Mouse (Mus musculus): ENCODE results near the gene Mettl25.

DNA sequence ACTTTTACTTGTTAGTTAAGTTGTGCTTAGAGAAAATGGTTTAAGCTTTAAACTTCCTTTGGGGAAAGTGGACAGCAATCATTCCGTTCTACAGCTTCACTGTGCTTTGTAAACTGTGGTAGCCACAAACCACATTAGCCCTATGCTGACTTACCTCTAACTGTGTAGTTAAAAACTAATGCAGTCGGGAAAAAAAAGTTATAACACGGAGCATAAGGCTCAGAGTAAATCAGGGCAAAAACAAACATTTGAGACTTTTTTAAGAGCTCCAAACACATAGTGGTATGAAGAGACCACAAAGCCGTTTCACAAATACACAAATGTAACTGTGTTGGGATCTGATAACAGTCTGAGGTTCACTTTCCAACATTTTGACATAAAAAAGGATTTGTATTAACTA, 126.8 kb downstream of the Mettl25 start:
- no peak for TF ChIP-seq POLR2AphosphoS2 (IDR thresholded peaks at IDR 0.05; ENCODE audit: insufficient read length, low read depth)
- no peak for TF ChIP-seq TCF12 (IDR thresholded peaks at IDR 0.05; ENCODE audit: insufficient read depth, poor library complexity, severe bottlenecking)
- no peak for TF ChIP-seq POLR2A (IDR thresholded peaks at IDR 0.05; ENCODE audit: insufficient read length, low read depth)
- TF ChIP-seq USF1 (IDR thresholded peaks at IDR 0.05; ENCODE audit: low read depth): no peak
- TF ChIP-seq MYOG (IDR thresholded peaks at IDR 0.05; ENCODE audit: control insufficient read depth in 1 of 3, insufficient read depth in 1 of 3, insufficient read length in 2 of 3, low read depth in 2 of 3): no peak
- TF ChIP-seq REST (IDR thresholded peaks at IDR 0.05; ENCODE audit: insufficient read depth, insufficient read length): no peak
- TF ChIP-seq MYOD1 (IDR thresholded peaks at IDR 0.05; ENCODE audit: control insufficient read depth in 1 of 3, insufficient read length in 2 of 3, low read depth in 2 of 3): no peak
- no peak for TF ChIP-seq SRF (IDR thresholded peaks at IDR 0.05; ENCODE audit: control insufficient read depth, insufficient read length, low read depth)
